Mouse (Mus musculus): Measurements from ENCODE around the gene Surf1.

GRCm38 (mm10) chr2:26919684-26920083, 3.4 kb upstream of the Surf1 start:
- TF ChIP-seq CTCF (IDR thresholded peaks at IDR 0.05; ENCODE audit: low read depth, low read length): no peak
- no peak for TF ChIP-seq POLR2A (IDR thresholded peaks at IDR 0.05; ENCODE audit: borderline replicate concordance, low read depth, low read length)
